Mouse (Mus musculus) hindbrain, embryonic 11.5 days (tissue): ENCODE results near the gene Olfr1274-ps. TPM values are rescaled to one million over a fixed set of nuclear protein-coding genes. Genes with fewer than 3 reads are reported as not detected.

Source experiments
- polyA plus RNA-seq: library from polyadenylated mRNA; unstranded; fragments of >200 nt; fragmentation: Nextera tagmentation; extraction: Ambion mirVana; gene quantifications from 2 replicates; pipeline ENCODE4 v1.2.1, GENCODE M21; 2014

Gene Olfr1274-ps
- polyA plus RNA-seq, 1 experiment from 2014 or later, result not detected

Other genes starting within 250 kb of the Olfr1274-ps start
- gene Olfr1270, start 245.6 kb upstream of the Olfr1274-ps start, polyA plus RNA-seq, result not detected in 2 replicates
- gene Olfr1506, start 174.2 kb upstream of the Olfr1274-ps start, polyA plus RNA-seq, result not detected in 2 replicates
- not detected in 2 replicates for gene Olfr142, start 141.1 kb upstream of the Olfr1274-ps start, polyA plus RNA-seq
- gene Olfr1271, start 127.7 kb upstream of the Olfr1274-ps start, polyA plus RNA-seq, result not detected in 2 replicates
- gene Olfr1272, start 105.8 kb upstream of the Olfr1274-ps start, polyA plus RNA-seq, result not detected in 2 replicates
- gene Gm13769, start 76.5 kb upstream of the Olfr1274-ps start, polyA plus RNA-seq, result not detected in 2 replicates
- gene Ptprj, start 182.0 kb downstream of the Olfr1274-ps start, polyA plus RNA-seq, result 2.4 and 2.9 TPM in 2 replicates